Mouse (Mus musculus) midbrain, embryonic 15.5 days (tissue): Measurements from ENCODE around the gene Camkmt. TPM values are rescaled to one million over a fixed set of nuclear protein-coding genes. Genes with fewer than 3 reads are reported as not detected.

Experiments used
- ATAC-seq: fragments of 200-750 bp; cut with Nextera tagmentation; replicated peaks from 2 replicates; pipeline ENCODE4 v1.8.0; 2017; ENCODE audit warnings: moderate TSS enrichment
- H3K27ac ChIP-seq: fragments of 300-500 bp; sonication (generic); 2 replicates; pipeline ENCODE4 v1.5.1; 2015; ENCODE audit warnings: mild to moderate bottlenecking, inconsistent platforms
- H3K27me3 ChIP-seq: fragments of 300-500 bp; sonication (generic); replicated peaks from 2 replicates; pipeline ENCODE4 v1.6.1; 2015; ENCODE audit warnings: inconsistent platforms
- H3K36me3 ChIP-seq: fragments of 300-500 bp; sonication (generic); replicated peaks from 2 replicates; pipeline ENCODE4 v1.6.1; 2015; ENCODE audit warnings: inconsistent platforms
- H3K4me1 ChIP-seq: fragments of 300-500 bp; sonication (generic); 2 replicates; pipeline ENCODE4 v1.6.1; 2015; ENCODE audit warnings: inconsistent platforms
- H3K4me2 ChIP-seq: fragments of 300-500 bp; sonication (generic); 2 replicates; pipeline ENCODE4 v1.6.1; 2015; ENCODE audit warnings: inconsistent platforms, mild to moderate bottlenecking, moderate library complexity
- H3K4me3 ChIP-seq: fragments of 300-500 bp; sonication (generic); 2 replicates; pipeline ENCODE4 v1.5.1; 2015; ENCODE audit warnings: mild to moderate bottlenecking, inconsistent platforms
- H3K9ac ChIP-seq: fragments of 300-500 bp; sonication (generic); 2 replicates; pipeline ENCODE4 v1.6.1; 2015; ENCODE audit warnings: mild to moderate bottlenecking, inconsistent platforms
- H3K9me3 ChIP-seq: fragments of 300-500 bp; sonication (generic); 2 replicates; pipeline ENCODE4 v1.6.1; 2016; ENCODE audit warnings: inconsistent platforms
- WGBS: fragments of 180-500 bp; shearing (Covaris S2); methylation state at CpG from one replicate; pipeline ENCODE4 v1.1.7; 2015; ENCODE audit warnings: mixed read lengths; 5-methylcytosine and 5-hydroxymethylcytosine counted together
- polyA plus RNA-seq: library from polyadenylated mRNA; unstranded; fragments of >200 nt; fragmentation: Nextera tagmentation; extraction: Ambion mirVana; gene quantifications from 2 replicates; pipeline ENCODE4 v1.2.1, GENCODE M21; 2015

Gene Camkmt
- polyA plus RNA-seq, 1 experiment from 2014 or later, result 24.1 TPM

GRCm38 (mm10) chr17:85149211-85149738, 58.9 kb downstream of the Camkmt start:
- WGBS, result 28% methylated on average over 3 of the region's 3 CpGs

GRCm38 (mm10) chr17:85151264-85151663, 60.9 kb downstream of the Camkmt start:
- Histone ChIP-seq H3K36me3 (no peaks in the 10 kb centered on the region), H3K27me3 (no peaks in the 10 kb centered on the region), H3K27ac (no peak overlapping the region), H3K9ac (no peak overlapping the region), H3K4me1 (peaks cover 3% of the 10 kb centered on the region; the same call in 1 of the 2 replicates), H3K4me3 (no peak overlapping the region), H3K4me2 (no peak overlapping the region), H3K9me3 (no peaks in the 10 kb centered on the region)
- ATAC-seq, result no peak
- 63% methylated on average over 8 of the region's 8 CpGs for WGBS

More at GRCm38 (mm10) chr17:85149211-85149738, 58.9 kb downstream of the Camkmt start:
- H3K4me3 ChIP-seq, result no peak overlapping the region
- no peak overlapping the region for H3K4me2 ChIP-seq
- H3K4me1 ChIP-seq, result peaks cover 3% of the 10 kb centered on the region; the same call in 1 of the 2 replicates
- no peak overlapping the region for H3K9ac ChIP-seq
- ATAC-seq, result no peak
- no peaks in the 10 kb centered on the region for H3K36me3 ChIP-seq
- H3K27ac ChIP-seq, result no peak overlapping the region
- H3K27me3 ChIP-seq, result no peaks in the 10 kb centered on the region
- H3K9me3 ChIP-seq, result no peaks in the 10 kb centered on the region

GRCm38 (mm10) chr17:85158202-85158601, 67.8 kb downstream of the Camkmt start:
- no peak for ATAC-seq
- Histone ChIP-seq H3K27me3 (no peaks in the 10 kb centered on the region), H3K9me3 (no peaks in the 10 kb centered on the region), H3K4me2 (no peak overlapping the region), H3K4me1 (no peaks in the 10 kb centered on the region), H3K4me3 (no peak overlapping the region), H3K36me3 (no peaks in the 10 kb centered on the region), H3K27ac (no peak overlapping the region), H3K9ac (no peak overlapping the region)
- 71% methylated on average over 4 of the region's 4 CpGs for WGBS

- ATAC-seq, result no peak
- H3K4me1 ChIP-seq, result no peaks in the 10 kb centered on the region
- no peak overlapping the region for H3K4me3 ChIP-seq
- H3K27ac ChIP-seq, result no peak overlapping the region
- H3K27me3 ChIP-seq, result no peaks in the 10 kb centered on the region
- H3K9ac ChIP-seq, result no peak overlapping the region
- H3K9me3 ChIP-seq, result no peaks in the 10 kb centered on the region
- 76% methylated on average over 8 of the region's 8 CpGs for WGBS
- no peak overlapping the region for H3K4me2 ChIP-seq
- no peaks in the 10 kb centered on the region for H3K36me3 ChIP-seq
These were observed 69.2 kb downstream of the Camkmt start for GRCm38 (mm10) chr17:85159526-85159925.

- Histone ChIP-seq H3K27ac (no peak overlapping the region), H3K4me2 (no peak overlapping the region), H3K27me3 (no peaks in the 10 kb centered on the region), H3K4me1 (no peaks in the 10 kb centered on the region), H3K4me3 (no peak overlapping the region), H3K9ac (no peak overlapping the region), H3K36me3 (no peaks in the 10 kb centered on the region), H3K9me3 (no peaks in the 10 kb centered on the region)
- ATAC-seq, result no peak
- 93% methylated on average over 8 of the region's 8 CpGs for WGBS
These were observed 70.4 kb downstream of the Camkmt start for GRCm38 (mm10) chr17:85160786-85161185.

- no peak overlapping the region for H3K27ac ChIP-seq
- no peak overlapping the region for H3K4me2 ChIP-seq
- H3K9ac ChIP-seq, result no peak overlapping the region
- H3K9me3 ChIP-seq, result no peaks in the 10 kb centered on the region
- ATAC-seq, result no peak
- H3K4me1 ChIP-seq, result no peaks in the 10 kb centered on the region
- H3K4me3 ChIP-seq, result no peak overlapping the region
- no peaks in the 10 kb centered on the region for H3K36me3 ChIP-seq
- no peaks in the 10 kb centered on the region for H3K27me3 ChIP-seq
- WGBS, result 83% methylated on average over 7 of the region's 7 CpGs
These were observed 72.4 kb downstream of the Camkmt start for GRCm38 (mm10) chr17:85162569-85163271.

GRCm38 (mm10) chr17:85163272-85163610, 72.9 kb downstream of the Camkmt start:
- Histone ChIP-seq H3K9me3 (no peaks in the 10 kb centered on the region), H3K4me3 (no peak overlapping the region), H3K27ac (no peak overlapping the region), H3K9ac (no peak overlapping the region), H3K4me1 (no peaks in the 10 kb centered on the region), H3K4me2 (no peak overlapping the region), H3K27me3 (no peaks in the 10 kb centered on the region), H3K36me3 (no peaks in the 10 kb centered on the region)
- no peak for ATAC-seq
- 89% methylated on average over 4 of the region's 4 CpGs for WGBS

- no peak overlapping the region for H3K9ac ChIP-seq
- no peak overlapping the region for H3K4me2 ChIP-seq
- H3K4me1 ChIP-seq, result no peaks in the 10 kb centered on the region
- H3K27me3 ChIP-seq, result no peaks in the 10 kb centered on the region
- no peak overlapping the region for H3K4me3 ChIP-seq
- no peak for ATAC-seq
- WGBS, result 93% methylated on average over 2 of the region's 2 CpGs
- H3K36me3 ChIP-seq, result no peaks in the 10 kb centered on the region
- H3K27ac ChIP-seq, result no peak overlapping the region
- no peaks in the 10 kb centered on the region for H3K9me3 ChIP-seq
These were observed 78.4 kb downstream of the Camkmt start for GRCm38 (mm10) chr17:85168761-85169160.

GRCm38 (mm10) chr17:85170541-85171255, 80.3 kb downstream of the Camkmt start:
- Histone ChIP-seq H3K9me3 (no peaks in the 10 kb centered on the region), H3K9ac (no peak overlapping the region), H3K27ac (no peak overlapping the region), H3K4me1 (no peaks in the 10 kb centered on the region), H3K36me3 (no peaks in the 10 kb centered on the region), H3K27me3 (no peaks in the 10 kb centered on the region), H3K4me3 (no peak overlapping the region), H3K4me2 (no peak overlapping the region)
- ATAC-seq, result no peak
- 74% methylated on average over 10 of the region's 10 CpGs for WGBS

GRCm38 (mm10) chr17:85171951-85172350, 81.6 kb downstream of the Camkmt start:
- Histone ChIP-seq H3K9me3 (no peaks in the 10 kb centered on the region), H3K36me3 (no peaks in the 10 kb centered on the region), H3K4me2 (no peak overlapping the region), H3K27ac (no peak overlapping the region), H3K9ac (no peak overlapping the region), H3K4me1 (no peaks in the 10 kb centered on the region), H3K4me3 (no peak overlapping the region), H3K27me3 (no peaks in the 10 kb centered on the region)
- ATAC-seq, result no peak
- WGBS, result 15% methylated on average over 4 of the region's 4 CpGs

GRCm38 (mm10) chr17:85177231-85177630, 86.9 kb downstream of the Camkmt start:
- Histone ChIP-seq H3K4me3 (no peak overlapping the region), H3K9me3 (no peaks in the 10 kb centered on the region), H3K4me2 (no peak overlapping the region), H3K4me1 (peaks cover 6% of the 10 kb centered on the region), H3K27me3 (no peaks in the 10 kb centered on the region), H3K9ac (no peak overlapping the region), H3K27ac (no peak overlapping the region), H3K36me3 (no peaks in the 10 kb centered on the region)
- ATAC-seq, result no peak
- 59% methylated on average over 13 of the region's 13 CpGs for WGBS

- Histone ChIP-seq H3K4me2 (peak overlapping the region; percentile 31), H3K4me3 (peak overlapping the region; percentile 10), H3K27me3 (no peaks in the 10 kb centered on the region), H3K27ac (no peak overlapping the region), H3K36me3 (no peaks in the 10 kb centered on the region), H3K4me1 (peaks cover 6% of the 10 kb centered on the region), H3K9ac (0 out of 2 replicates have a peak overlapping the region, but pooled peaks have one; percentile 14), H3K9me3 (no peaks in the 10 kb centered on the region)
- 29% methylated on average over 14 of the region's 14 CpGs for WGBS
- ATAC-seq, result no peak
These were observed 90.2 kb downstream of the Camkmt start for GRCm38 (mm10) chr17:85180471-85181060.
